Mouse (Mus musculus) thymus, adult 2 months (tissue): ENCODE measurements at regions not wholly inside any gene's neighbourhood (a gene's known extent, or its start where the extent isn't known, plus 50 kb on each side); places are given as distances from the start of the nearest gene placed in this dataset.

ENCODE experiments used
- DNase-seq: peaks from one replicate; pipeline ENCODE4 v3.0.0; 2021
- H3K27ac ChIP-seq: fragments of 200-500 bp; 2 replicates; pipeline ENCODE4 v1.5.1; 2012; ENCODE audit warnings: low read length, control low read depth; ENCODE audit not compliant: control insufficient read depth, insufficient read depth
- H3K27me3 ChIP-seq: fragments of 200-500 bp; 2 replicates; pipeline ENCODE4 v1.6.1; 2012; ENCODE audit warnings: mild to moderate bottlenecking, low read length, moderate library complexity, mixed read lengths; ENCODE audit not compliant: control insufficient read depth, insufficient read depth
- H3K36me3 ChIP-seq: fragments of 200-500 bp; 2 replicates; pipeline ENCODE4 v1.6.1; 2012; ENCODE audit warnings: mild to moderate bottlenecking, low read length, moderate library complexity; ENCODE audit not compliant: control insufficient read depth, insufficient read depth
- H3K4me1 ChIP-seq: fragments of 200-500 bp; replicated peaks from 2 replicates; pipeline ENCODE4 v1.6.1; 2012; ENCODE audit warnings: low read length; ENCODE audit not compliant: control insufficient read depth, insufficient read depth
- H3K4me3 ChIP-seq: fragments of 200-500 bp; 2 replicates; pipeline ENCODE4 v1.5.1; 2012; ENCODE audit warnings: mild to moderate bottlenecking, low read length, control low read depth, moderate library complexity; ENCODE audit not compliant: control insufficient read depth, insufficient read depth
- CTCF ChIP-seq: fragments of 200-500 bp; IDR thresholded peaks from 2 replicates; pipeline ENCODE4 v1.5.1; 2012; ENCODE audit warnings: mild to moderate bottlenecking, control low read depth, low read length, moderate library complexity, borderline replicate concordance; ENCODE audit not compliant: control insufficient read depth, poor library complexity, insufficient read depth; ENCODE audit errors: extremely low read depth
- POLR2A ChIP-seq: fragments of 200-500 bp; IDR thresholded peaks from 2 replicates; pipeline ENCODE4 v1.6.1; 2012; ENCODE audit warnings: mild to moderate bottlenecking, low read length, control low read depth, moderate library complexity; ENCODE audit not compliant: control insufficient read depth, poor library complexity, insufficient read depth; ENCODE audit errors: extremely low read depth
- WGBS: fragments of 180-500 bp; shearing (Covaris S2); methylation state at CpG from one replicate; pipeline ENCODE4 v1.1.7; 2018; 5-methylcytosine and 5-hydroxymethylcytosine counted together

- H3K4me1 ChIP-seq, result no peaks in the 10 kb centered on the region; the same call in 1 of the 2 replicates
- TF ChIP-seq CTCF (no peak), POLR2A (no peak)
- H3K27me3 ChIP-seq, result no peaks in the 10 kb centered on the region
- H3K4me3 ChIP-seq, result no peak overlapping the region
- H3K36me3 ChIP-seq, result no peaks in the 10 kb centered on the region
- H3K27ac ChIP-seq, result no peak overlapping the region
- WGBS, result 96% methylated on average over 4 of the region's 4 CpGs
- DNase-seq, result no peak
Measured at GRCm38 (mm10) chr10:17203416-17204110, 519.5 kb upstream of the Cited2 start.

DNA sequence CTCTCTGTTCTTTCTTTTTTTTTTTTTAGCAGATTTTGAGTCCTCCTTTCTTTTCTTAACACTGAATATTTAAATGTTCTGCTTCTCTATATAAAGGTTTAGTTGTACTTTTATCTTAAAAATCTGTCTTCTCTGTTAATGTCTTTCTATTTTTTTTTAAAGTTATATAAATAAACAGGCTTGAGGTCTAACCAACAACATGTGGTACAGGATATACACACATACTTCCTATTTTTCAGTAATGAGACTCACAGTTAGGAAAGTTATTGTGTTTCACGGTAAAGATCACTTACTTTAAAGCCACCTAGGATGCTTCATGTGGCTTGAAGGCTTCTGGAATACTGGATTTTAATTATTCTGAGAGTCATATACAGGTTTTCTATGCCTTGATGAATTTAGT is 518.9 kb upstream of the Cited2 start:
- H3K4me1 ChIP-seq, result no peaks in the 10 kb centered on the region; the same call in 1 of the 2 replicates
- WGBS, result 26% methylated on average over 1 of the region's 1 CpGs
- H3K27me3 ChIP-seq, result no peaks in the 10 kb centered on the region
- no peak overlapping the region for H3K4me3 ChIP-seq
- no peak for DNase-seq
- TF ChIP-seq CTCF (no peak), POLR2A (no peak)
- no peaks in the 10 kb centered on the region for H3K36me3 ChIP-seq
- no peak overlapping the region for H3K27ac ChIP-seq

- DNase-seq, result no peak
Measured at GRCm38 (mm10) chr10:17212551-17213309, 510.3 kb upstream of the Cited2 start.

GRCm38 (mm10) chr10:17213310-17214064 is 509.5 kb upstream of the Cited2 start:
- no peak for DNase-seq
- no peaks in the 10 kb centered on the region for H3K36me3 ChIP-seq

More at GRCm38 (mm10) chr10:17212551-17213309, 510.3 kb upstream of the Cited2 start:
- H3K27ac ChIP-seq, result no peak overlapping the region
- H3K27me3 ChIP-seq, result no peaks in the 10 kb centered on the region
- H3K4me1 ChIP-seq, result no peaks in the 10 kb centered on the region
- H3K36me3 ChIP-seq, result no peaks in the 10 kb centered on the region
- H3K4me3 ChIP-seq, result no peak overlapping the region
- no peak for TF ChIP-seq CTCF
- TF ChIP-seq POLR2A, result no peak
- 70% methylated on average over 12 of the region's 12 CpGs for WGBS

GRCm38 (mm10) chr10:17214065-17214440 is 509.0 kb upstream of the Cited2 start:
- Histone ChIP-seq H3K27ac (no peak overlapping the region), H3K4me1 (no peaks in the 10 kb centered on the region), H3K27me3 (no peaks in the 10 kb centered on the region), H3K4me3 (no peak overlapping the region), H3K36me3 (no peaks in the 10 kb centered on the region)
- 81% methylated on average over 2 of the region's 2 CpGs for WGBS
- DNase-seq, result no peak
- TF ChIP-seq CTCF (no peak), POLR2A (no peak)

More at GRCm38 (mm10) chr10:17213310-17214064, 509.5 kb upstream of the Cited2 start:
- Histone ChIP-seq H3K27me3 (no peaks in the 10 kb centered on the region), H3K4me3 (no peak overlapping the region), H3K4me1 (no peaks in the 10 kb centered on the region), H3K27ac (no peak overlapping the region)
- WGBS, result 89% methylated on average over 7 of the region's 7 CpGs
- no peak for TF ChIP-seq POLR2A

DNA sequence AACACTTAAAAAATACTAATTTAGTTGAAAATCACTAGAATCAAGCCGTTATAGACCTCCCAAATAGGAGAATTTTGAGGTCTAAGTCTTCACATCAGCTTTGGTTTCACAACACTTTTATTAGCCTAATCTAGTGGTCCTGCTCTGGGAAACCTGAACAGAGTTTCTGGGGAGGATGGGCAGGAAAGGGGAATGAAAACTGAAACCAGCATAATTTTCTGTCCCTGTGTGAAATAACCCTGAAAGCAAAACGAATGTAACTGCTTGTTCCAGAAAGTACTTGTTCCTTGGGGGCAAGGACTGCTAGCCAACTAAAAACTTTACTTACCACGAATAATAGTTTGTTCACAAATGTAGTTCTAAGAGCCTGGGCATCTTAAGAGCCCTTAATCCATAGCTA is 508.0 kb upstream of the Cited2 start:
- DNase-seq, result no peak
- TF ChIP-seq POLR2A (no peak), CTCF (no peak)
- 40% methylated on average over 3 of the region's 3 CpGs for WGBS
- Histone ChIP-seq H3K36me3 (no peaks in the 10 kb centered on the region), H3K27me3 (no peaks in the 10 kb centered on the region), H3K4me1 (no peaks in the 10 kb centered on the region), H3K4me3 (no peak overlapping the region), H3K27ac (no peak overlapping the region)
